Mouse (Mus musculus): ENCODE data around the gene Tmem129. TPM values are rescaled to one million over a fixed set of nuclear protein-coding genes. Genes with fewer than 3 reads are reported as not detected.

The Tmem129 gene
- 27.7 and 29.5 TPM in 2 replicates for total RNA-seq (2021)
- long read RNA-seq, transcript Tmem129-201 (4 exons, 2,828 nt) = major isoform, 47 of 66 reads
- long read RNA-seq, transcript Tmem129-203 (4 exons, 2,369 nt) = minor isoform, 12 of 66 reads
- long read RNA-seq, partial matches to known transcripts = 4 of 66 reads
- long read RNA-seq, other reads (novel, unspliced or antisense) = 3 of 66 reads

DNA sequence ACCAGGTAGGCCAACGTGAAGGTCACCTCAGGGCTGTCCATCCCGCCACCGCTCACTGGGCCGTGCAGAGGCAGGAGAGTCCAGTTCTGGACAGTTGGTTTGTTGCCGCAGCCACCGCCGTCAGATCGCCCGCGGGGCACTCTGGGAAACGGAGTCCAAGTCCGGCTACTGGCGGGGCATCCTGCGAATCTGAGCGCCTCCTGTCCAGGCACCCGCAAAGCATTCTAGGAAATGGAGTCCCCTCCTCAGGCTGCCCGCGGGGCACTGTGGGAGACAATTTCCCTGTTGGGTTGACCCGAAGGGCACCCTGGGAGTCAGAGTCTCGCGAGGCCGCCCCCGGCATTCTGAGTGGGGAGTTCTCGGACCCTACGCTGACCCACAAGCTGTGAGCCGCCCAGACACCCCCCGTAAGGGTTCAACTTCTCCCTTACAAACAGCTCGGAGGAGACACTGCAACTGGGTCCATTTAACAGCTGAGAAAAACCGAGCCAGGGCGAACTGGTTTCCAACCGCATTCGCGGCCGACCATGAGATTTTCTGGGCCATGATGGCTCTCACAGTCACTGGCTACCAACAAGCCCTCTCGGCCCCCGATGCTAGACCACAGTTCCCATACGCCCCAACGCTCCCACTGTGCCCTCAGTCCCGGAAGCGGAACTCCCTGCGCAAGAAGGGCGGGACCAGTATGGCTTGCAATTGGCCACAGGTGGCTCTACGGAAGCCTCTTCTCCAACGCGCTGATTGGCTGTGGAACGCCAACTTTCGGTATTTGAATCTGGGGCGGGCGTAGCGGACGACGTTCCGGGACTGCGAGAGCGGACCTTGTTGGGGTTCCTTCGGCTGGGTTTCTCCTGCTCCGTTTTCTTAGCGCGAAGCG lies at the start of gene Tmem129, which contains the start of gene Tacc3:
TSS of gene Tmem129 (minus strand) at position 630 of the 877 bp plus-strand sequence.
TSS of gene Tacc3 (plus strand) at position 342 of the 877 bp plus-strand sequence.
- DNase-seq = peak; percentile 95

DNA sequence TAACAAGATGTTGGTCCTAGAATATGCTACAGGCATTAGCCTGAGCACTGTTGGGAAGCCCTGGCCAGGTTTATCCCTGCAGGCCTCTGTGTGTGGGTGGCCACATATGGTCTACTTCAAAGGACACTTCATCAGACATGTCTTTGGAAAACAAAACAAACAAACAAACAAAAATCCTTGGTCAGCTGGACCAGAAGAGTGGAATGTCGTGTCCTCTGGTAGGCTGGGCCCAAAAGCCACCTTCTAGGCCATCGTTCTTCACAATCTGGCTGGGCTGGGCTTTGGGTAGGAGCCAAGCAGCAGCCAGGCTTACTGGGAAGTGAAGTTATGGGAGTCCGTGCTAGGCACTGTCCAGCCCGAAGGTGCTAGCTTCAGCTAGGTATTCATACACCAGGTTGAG lies 48.9 kb upstream of the Tmem129 start:
- no peak for DNase-seq

DNA sequence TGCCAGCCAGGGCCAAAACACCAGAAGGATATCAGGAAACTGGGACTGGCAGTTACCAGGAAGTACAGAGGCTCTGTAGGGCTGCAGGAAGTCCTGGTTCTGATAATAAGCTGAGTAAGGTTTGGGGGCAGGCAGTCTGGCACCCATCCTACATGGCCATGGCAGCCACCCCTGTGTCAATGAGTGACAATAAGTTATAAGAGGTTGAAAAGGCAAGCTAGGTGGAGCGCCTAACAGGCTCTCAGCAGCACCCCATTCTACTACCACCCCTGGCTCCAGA lies 48.1 kb upstream of the Tmem129 start:
- no peak for DNase-seq

DNA sequence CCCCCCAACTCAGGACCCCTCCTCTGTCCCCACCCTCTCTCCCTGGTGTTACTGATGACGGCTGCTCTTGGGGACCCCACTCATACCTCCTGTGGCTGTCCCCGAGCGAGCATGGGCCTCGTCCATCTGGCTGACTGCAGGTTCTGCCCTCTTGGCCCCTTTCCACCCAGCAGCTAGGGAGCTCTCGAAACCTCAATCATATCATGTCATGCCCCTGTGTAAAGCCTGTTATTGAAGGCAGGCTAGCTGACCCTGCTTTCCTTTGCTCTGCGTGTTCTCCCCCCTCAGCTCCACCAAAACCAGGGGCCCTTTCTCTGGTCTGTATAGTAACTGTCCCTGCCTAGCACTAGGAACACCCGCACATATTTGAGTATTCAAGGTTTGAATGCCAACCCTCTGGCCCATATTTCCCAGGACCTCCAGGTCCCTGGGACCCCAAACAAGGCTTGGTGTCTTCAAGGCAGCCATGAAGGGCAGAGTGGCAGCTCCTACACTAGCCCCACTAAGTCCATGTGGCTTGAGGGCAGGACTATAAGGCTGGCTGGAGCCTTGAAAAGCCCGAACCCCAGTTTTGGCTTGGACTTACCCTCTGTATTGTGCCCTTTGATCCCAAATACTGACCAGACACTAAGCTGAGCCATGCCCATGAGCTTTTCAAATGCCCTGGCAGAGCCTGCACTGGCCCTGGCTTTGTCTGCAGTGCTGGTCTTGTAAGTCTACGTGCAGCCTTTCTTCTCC lies 47.6 kb upstream of the Tmem129 start:
- DNase-seq = no peak

DNA sequence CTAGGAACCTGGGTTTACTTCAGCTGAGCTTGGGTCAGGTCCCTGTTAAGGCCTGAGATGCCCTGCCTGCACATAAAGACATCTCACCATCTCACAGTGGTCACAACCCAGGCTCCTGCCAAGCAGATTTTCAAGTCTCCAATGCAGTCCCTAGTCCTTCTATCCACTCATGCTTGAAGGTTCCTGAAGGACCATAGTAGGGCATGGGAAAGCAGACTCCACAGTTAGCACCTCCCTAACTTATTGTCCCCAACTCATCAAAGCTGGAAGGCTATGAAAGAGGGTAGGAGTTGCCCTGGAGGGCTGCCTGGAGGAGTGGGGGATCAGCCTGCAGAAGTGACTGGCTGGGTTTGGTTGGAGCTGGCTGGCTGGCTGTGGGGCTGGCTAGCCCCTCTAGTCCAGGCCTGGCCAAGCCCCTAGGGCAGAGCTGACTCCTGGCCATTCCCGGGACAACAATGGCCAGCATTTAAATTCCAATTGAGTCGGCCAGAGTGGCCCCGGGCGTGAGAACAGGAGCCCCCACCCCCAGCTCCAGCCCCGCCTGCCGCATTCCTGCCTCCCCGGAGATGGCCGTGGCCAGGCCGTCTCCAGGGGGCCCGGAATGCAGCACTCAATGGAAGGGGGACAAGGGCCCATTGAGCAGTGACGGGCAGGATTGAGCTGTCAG lies 46.9 kb upstream of the Tmem129 start:
- no peak for DNase-seq

DNA sequence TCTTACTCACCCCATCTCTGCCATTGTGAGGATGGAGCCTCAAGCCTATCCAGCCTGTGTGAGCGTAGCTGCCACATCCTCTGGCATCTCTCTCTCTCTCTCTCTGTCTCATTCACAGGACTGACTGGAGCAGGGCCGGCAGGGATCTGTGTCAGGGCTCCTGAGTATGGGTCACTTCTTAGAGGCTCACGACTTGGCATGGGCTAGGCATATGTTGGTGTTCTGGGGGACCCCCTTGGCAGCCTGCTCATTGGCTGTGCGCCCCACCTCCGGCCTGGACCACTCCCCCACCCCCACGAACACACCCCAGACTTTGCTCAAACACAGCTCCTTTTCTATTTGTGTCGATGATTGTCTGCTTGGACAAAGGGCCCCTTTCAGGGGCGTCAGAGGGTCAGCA lies 45.8 kb upstream of the Tmem129 start:
- DNase-seq = no peak

DNA sequence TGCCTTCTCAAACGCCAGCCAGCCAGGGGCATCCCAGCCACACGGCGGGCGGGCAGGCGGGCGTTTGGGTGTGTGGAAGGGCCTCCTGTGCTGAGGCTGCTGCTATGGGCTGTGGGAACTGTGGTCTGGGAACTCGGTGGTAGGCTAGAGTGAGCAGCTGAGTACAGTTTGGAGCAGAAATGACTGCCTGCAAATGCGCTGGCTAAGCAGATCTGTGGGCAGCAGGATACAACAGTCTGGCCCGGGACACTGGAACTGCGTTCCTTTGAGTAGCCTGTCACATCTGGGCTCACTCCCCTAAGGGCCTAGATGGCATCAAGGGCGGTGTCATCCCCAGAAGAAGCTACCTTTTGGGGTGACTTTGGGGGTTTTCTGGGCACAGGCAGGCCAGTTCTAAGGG lies 43.6 kb upstream of the Tmem129 start:
- DNase-seq = no peak

DNA sequence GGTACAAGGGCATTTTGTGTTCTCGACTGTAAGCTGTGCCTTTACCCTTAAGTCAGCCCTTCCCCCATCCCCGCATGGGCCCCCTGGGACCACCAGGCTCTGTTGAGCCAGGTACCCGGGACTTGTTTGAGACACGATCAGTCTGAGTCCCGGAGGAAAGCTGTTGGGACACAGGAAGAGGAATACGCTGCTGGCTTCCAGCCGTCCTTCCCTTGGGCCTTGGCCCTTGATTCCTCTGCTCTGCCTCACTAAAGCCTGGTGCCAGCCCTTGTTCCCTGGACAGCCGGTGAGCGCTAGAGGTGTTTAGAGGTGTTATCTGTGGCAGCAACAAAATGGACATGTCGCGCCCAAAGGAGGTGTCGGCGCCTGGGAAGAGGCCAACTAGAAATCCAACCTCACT lies 41.8 kb upstream of the Tmem129 start:
- DNase-seq = no peak

DNA sequence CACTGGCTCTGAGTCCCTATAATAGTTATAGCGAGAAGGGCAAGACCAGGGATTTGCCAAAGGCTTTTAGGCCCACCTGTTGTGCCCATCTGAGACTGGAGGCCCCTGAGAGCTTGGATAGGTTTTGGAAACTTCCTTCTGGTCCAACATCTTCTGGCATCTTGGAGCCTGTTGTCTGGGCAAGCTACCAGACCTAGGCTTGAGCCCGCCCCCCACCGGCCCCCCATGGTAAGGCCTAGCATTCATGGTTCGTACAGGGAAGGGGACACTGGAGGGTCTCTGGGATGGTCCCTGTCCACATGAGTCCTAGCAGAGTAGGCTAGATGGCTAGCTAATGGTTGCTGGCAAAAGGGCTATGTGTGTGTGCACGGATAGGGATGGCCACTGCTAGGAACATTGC lies 40.5 kb upstream of the Tmem129 start:
- DNase-seq = no peak

DNA sequence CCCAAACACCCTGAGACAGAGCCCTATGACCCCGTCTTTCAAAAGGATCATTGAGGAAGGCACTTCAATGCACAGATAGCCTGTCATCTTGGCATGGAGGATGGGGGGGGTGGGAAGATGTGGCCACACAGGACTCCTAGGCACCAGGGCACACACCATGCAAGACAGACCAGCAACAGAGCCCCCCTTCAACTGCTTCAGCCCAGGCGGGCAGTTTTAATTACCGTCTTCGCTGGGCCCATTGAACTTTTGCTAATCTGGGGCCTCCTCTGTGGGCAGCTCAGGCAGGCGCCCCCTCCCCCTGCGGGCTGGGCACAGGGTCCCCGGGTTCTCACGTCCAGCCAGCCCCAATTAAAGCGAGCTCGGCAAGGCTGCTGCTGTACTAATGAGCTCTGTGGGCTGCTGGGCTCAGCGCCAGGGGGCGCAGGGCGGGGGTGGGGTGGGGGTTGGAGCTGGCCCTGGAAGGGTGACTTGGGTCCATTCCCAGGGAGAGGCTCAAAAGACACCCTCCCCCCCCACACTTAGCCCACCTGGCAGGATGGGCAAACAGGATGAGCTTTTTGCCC lies 39.8 kb upstream of the Tmem129 start:
- DNase-seq = no peak

DNA sequence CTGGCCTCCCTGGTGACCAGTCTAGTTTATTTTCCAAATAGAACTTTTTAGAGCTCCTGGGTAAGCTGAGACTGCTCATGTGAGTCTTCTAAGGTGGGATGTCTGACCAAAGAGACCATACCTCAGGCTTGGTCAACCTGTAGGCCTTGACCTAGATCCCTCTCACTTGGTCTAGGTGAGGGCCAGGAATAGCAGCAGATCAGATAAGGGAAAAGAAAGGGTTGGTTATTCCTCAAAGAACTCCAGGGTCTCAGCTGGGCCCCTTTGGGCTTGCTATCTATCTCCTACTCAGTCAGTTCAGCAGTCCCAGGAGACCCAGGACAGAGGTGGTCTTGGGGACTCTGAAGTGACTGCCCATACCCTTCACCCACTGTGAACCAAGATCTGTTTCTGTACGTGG lies 39.3 kb upstream of the Tmem129 start:
- no peak for DNase-seq

DNA sequence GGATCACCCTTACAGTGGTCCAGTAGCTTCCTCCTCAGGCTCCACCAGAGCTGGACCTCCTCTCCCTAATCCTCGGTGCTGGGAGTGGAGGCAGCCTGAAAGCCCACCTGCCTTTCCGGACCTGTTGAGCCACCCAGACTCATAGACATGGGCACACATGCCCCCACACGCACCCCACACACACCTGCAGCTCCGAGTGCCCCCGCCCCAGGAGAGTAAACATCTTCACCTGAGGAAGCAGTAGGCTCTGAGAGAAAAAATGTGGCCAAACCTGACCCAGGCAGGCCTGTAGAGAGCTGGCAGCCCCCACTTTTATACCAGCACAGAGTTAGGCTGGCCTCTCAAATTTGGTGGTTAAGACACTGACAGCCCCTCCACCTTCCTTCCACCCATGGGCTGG lies 38.2 kb upstream of the Tmem129 start:
- DNase-seq = no peak

DNA sequence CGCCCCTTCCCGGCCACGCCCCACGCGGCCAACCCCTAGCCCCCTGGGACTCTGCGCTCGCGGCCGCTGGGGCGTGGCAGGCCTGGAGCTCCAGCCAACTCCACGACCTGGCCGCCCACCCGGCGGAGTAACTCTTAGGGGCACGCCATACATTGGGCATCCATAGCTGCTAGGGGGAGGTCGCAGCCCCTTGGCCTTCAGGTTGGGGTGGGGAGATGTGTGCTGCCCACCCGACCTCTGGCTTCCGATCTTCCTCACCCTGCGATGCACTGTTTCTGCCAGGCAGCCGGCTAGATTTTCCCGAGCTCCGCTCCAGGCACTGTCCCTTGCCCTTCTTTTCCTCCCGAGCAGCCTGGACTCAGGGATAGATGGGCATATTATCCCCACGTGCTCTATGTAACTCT lies 37.5 kb upstream of the Tmem129 start:
- DNase-seq = no peak

DNA sequence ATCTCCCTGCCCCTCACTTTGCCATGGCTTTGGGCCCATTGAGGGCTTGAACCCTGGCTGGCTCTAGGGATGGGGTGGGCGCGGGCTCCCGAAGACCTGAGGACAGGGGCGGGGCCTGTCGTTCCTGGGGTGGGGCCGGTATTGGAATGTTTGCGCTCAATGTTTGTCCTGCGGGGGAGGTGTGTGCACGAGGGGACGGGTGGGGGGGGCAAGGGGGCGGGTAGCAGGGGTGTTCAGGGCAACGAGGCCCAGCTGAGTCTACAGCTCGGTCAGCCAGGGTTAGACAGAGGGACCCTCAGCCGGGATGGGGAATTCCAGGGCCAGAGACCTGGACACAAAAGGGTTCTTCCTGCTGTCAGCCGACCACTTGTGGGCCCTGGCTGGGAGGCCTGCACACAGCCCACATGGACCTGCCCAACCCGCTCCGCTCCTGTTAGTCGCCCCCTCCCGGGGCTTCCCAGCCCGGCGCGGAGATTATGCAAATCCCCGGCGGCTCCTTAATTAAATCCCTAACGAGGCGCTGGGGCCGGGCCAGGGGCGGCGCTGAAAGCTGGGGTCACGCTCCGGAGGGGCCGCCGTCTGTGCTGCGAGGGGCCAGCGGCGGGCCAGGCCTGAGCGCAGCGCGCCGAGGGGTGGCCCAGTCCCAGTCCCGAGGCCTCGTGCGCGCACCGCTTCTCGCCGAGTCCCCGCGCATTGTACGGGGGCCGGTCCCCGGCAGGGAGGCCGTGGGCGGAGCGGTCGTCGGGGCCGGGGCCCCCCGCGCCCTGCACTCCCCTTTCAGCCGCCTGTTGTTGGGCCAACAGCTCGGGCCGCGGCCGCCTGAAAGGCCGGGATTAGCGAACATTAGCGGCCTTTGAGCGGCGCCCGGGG lies 36.9 kb upstream of the Tmem129 start:
- peak; percentile 27 for DNase-seq

DNA sequence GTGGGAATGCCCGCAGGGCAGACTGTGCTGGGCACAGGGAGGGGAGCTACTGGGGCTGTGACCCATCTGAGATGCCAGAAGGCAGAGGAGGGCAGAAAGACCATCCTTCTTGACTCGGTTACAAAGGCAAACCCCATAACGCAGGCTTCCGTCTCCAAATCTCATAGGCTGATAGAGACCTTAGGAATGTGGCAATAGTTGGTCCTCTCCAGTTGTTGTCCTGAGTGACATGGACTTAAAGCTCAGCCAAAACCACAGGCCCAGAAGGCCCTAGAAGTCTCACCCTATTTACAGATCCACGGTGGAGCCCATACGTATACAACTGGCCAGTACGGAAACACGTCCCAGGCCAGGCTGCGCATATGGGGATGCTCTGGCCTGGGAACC lies 36.2 kb upstream of the Tmem129 start:
- no peak for DNase-seq

DNA sequence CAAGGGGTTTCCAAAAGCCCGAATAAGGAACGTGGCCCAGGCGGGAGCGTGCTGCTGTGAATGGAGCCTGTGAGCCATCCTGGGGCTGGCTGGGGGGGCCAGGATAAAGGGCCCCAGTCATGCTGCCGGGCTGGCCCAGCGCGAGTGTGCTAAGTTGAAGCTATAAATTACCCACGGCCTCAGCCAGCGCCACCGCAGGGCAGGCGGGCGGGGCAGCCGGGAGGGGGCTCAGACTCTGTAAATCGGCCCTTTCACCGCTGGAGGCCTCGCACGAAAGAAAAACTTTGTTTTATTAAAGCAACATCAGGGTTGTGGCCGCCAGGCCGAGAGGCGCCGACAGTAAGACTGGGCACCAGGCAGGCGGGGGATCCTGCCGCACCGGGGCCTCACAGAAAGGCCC lies 34.2 kb upstream of the Tmem129 start:
- DNase-seq = no peak

DNA sequence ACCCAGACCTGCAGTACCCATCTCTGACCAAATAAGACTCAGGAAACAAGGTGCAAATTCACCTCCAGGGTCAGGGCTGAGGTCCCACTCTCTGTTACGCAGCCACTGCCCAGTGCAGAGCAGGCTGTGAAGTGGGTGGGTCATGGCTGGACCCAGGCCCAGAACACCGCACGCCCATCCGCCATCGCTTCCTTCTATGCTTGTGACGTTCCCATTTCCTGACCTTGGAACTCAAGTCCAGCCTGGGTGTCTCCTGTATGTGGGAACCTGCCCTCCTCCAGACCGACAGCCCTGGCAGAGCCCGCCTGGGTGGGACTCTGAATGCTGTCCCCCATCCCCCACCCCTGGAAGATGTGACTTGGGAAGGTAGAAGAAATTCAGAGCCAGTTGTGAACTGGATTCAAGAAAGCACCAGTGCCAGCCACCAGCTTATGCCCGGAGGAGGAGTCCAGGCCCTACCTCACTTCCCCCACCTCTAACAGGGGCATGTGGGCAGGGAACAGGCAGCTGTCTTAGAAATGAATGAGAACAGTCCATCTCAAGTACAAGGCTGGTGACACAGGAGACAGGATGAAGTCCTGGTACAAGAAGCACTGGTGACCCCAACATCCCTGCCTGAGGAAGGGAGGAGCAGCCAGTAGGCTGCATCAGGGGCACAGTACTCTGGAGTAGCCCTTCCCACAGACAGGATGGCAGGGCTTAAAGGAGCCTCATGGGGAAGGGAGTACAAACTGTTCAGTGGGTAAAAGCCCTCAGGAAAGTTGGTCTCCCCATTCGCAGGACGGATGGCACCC lies 31.8 kb upstream of the Tmem129 start:
- no peak for DNase-seq

DNA sequence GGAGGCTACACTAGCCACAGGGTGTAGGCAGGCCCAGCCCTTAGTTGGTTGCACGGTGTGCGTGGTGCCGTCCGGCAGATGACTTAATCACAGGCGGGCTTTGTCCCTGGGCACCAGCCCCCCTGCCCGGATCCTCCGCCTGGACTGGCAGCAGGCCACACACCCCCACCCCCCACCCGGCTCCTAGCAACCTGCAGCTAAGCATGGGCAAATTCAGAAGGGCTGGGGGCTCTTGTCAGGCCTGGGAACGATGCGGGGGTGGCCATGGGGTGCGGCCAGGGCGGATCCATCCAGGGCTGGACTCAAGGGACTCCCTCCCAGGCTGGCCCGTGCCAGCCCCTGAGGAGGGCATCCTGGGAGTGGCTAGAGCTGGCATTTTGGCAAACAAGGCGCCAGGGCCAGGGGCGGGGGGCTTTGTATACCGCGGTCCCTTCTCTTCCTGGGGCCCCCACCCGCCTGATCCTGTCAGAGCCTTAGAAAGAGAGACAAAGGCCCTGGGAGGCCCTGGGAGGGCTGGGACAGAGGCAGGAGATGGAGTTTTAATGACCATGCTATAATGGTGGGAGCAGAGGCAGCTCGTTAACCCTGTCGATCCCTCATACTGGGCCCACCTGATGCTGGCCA lies 31.1 kb upstream of the Tmem129 start:
- DNase-seq = no peak

DNA sequence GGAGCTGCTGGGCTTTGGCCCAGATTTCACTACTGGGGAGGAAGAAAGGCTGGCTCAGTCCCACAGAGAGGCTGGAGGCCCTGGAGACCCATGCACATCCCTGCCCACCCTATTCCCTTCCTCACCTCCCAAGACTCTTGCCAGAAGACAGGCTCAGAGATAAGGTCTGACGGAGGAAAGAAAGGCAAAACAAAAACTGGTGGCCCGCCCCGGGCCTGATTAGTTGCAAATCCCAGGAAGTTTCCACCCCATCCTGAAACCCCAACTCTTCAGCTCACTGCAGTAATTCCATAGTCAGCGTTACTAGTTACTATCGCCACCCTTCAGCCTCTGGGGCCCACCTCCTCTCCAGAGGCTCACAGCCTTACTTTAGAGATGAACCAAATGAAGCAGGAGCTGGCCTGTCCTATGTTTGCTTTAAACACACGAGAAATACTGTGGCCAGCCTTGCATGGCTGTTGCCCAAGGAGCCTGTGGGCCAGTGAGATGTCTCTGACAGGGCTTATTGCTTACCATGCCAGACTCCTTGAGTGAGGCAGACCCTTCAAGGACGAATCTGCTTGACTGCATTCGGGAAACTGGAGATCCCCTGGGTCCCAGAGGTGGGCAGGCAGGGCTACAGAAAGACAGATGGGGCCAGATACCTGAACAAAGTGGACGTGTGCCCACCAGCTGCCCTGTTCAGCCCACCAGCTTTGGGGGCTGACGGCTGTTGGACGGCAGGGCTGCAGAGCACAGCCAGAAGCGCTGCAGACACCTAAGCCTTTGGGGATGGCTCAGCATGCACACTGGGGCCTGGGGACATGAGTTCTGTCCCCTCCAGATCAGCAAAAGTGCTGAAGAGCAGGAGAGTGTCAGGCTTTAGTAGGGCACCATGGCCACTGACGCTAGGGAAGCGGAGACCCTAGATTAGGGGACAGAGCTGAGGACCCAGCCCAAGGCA lies 30.3 kb upstream of the Tmem129 start:
- no peak for DNase-seq
